Mouse (Mus musculus) frontal cortex, postnatal 36 days (tissue): ENCODE results near the gene Csk.

Experiments
- DNase-seq, 2 experiments: peaks; one replicate each; pipeline ENCODE4 v3.0.0; 2022; ENCODE audit warnings: low spot score in 2 of 2

Csk gene

DNA sequence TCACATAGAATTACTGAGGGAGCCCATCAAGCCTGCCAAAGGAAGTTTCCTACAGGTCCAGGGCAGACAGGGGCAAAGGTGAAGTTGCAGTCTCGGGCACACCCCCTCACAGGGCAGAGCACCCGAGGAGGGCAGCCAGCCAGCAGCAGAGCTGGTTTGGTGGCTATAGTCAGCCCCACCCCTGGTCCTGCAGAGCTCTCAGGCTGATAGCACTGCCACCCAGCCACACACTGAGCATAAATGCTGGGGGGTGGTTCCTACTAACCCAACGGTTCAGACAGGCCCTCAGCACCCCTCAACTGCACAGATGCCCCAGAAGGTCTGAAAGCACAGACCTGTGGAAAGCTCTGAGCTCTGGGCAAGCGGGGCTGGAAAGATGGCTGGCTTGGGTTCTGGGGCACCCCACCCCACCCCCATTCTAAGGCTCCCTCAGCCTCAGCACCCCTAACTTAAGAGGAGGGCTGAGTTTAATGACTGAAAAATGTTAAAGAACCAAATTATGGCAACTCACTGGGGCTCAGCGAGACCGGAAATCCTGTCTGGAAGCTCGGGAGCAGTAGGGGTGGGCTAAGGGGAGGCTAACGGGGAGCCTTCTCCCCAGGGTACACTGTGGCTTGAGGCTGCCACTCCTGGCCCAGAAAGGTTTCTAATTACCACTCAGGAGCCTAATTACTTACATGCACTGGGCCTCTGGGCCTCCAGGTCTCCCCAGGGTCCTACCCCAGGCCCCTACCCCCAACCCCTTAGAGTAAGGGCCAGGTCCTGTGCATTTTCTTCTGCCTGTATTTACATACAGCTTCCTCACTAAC lies 14.6 kb downstream of the Csk start:
- DNase-seq = no peak

DNA sequence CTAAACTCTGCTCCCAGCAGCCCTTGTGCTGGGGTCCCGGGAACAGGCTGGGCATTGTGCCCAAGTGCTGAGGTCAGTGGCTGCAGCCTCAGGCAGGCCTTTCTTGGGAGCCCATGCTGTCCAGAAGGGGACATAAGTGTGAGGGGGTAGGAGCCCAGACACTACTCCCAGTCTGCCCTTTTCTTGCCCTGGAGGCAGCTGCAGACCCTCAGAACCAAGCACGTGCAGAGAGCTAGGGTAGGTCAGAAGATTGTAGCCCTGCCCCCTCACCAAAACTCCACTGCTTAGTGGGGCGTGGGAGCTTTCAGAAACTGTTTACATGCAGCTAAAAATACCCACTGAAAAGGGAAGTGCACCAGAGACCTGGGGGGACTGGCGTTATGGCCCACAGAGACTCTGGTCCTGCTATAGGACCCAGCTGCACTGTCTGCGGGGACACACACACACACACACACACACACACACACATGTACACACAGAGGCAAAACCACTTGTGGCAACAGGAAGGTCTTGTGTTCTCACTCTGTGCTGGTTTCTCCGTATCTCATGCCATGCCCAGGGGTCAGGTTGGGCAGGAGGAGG lies 15.6 kb downstream of the Csk start:
- DNase-seq = no peak

DNA sequence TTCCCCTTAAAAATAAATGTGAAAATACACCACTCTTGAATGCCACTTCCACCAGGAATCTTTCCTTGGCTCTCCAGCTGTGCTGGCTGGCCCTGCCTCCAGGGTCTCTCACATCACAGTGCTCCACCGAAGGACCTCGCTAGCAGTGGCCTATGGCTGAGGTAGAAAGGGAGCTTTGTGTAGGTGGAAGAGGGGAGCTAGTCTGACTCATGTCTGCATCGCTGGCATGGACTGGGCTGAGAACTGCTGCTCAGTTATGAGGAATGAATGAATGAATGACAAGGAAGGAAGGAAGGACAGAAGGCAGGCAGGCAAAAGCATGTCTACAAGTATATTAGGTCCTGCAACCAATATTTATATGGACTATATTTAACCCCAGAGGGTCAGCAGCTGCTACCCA lies 16.2 kb downstream of the Csk start:
- no peak for DNase-seq

DNA sequence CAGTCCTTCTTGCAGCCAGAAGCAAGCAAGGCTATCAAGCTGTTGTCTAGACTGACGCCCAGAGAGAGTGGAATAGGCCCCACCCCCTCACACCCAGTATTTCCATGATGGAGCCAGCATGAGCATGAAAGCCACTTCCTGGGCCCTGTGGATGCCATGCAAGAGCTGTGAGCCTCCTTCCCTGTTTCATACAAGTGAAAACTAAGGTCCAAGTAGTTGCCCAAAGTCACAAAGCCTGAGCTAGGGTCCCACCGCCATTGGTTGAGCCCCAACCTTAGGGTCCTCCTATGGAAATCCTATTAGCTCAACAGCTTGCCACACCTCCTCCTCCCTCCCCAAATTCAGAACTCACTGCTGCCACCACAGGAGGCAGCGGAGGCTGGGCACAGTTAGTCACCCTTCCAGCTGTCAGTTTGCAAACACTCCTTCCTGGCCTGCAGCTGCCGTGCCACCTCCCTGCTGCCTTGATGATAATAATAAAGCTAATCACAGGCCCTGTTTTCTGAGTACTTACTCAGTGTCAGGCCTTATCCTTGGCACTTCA lies 19.9 kb downstream of the Csk start:
- DNase-seq = peak in 1 of 2 experiments; percentile 57

DNA sequence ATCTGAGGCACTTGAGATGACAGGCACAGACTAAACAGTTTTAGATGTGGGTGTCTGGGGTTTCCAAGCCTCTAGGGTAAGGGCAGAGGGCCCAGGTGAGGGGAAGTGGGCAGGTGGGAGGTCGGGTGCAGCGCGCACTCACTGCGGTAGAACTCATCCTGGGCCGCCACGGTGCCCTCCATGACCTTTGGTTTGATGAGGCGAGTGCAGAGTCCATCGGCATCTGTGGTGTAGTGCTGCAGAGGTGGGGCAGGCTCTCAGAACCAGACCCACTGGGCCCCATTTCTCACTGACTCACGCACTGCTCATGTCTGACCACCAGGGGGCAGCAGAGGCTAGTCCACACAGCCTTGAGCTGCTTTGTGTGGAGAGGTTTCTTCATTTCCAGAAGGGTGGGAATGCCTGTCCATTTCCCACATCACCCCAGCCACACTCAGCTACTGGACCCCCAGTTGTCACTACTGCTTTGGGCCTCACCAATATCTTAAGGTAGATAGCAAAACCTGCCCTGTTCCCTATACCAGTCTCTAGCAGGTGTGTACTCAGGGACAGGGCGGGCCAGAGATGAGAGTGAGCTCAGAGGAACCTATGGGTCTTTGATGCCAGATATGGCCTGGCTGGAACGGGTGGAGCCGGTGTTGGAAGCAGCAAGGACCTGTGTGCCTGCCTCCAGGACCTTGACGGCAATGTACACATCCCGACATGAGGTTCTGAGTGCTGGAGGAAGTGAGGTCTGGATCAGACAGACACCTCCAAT lies 24.1 kb downstream of the Csk start:
- DNase-seq = peak; percentile 79

- DNase-seq = no peak
Observed at GRCm38 (mm10) chr9:57628717-57629116, 24.7 kb downstream of the Csk start.

- DNase-seq = no peak
Observed at GRCm38 (mm10) chr9:57627892-57628291, 25.5 kb downstream of the Csk start.

DNA sequence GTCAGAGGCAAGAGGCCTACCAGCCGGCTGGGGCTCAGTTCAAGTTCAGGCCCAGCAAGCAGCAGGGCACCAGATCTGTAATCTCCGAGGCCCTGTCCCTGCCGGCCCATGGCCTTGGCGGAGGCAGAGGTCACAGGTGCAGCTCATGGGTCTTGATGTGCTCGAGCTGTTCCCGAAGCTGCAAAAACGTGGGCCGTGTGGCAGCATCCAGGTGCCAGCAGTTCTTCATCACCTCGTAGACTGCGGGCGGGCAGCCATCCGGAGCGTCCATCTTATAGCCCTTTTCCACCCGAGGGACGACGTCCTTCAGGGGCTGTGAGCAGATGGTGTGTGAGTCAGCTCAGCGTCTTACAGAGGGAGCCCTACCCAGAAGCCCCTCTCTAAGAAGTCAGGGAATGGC lies 26.2 kb downstream of the Csk start:
- no peak for DNase-seq

- DNase-seq = no peak
Observed at GRCm38 (mm10) chr9:57625674-57626500, 27.5 kb downstream of the Csk start.

DNA sequence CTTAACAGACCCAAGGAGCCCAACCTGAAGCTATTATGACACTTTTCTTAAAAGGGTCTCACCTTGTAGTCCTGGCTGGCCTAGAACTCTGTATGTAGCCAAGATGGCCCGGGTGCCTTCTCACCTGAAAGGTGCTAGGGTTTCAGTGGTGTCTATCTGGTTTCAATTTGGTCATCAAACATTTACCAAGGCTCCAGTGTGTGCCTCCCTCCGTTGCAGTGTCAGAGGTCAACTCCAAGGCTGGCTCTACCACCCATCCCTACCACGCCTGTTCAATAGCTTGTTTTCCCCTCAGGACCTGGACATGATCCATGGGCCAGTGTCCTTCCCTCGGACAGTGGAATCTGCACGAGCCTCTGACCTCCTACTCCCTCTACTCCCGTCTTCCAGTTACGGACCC lies 29.1 kb downstream of the Csk start:
- no peak for DNase-seq

DNA sequence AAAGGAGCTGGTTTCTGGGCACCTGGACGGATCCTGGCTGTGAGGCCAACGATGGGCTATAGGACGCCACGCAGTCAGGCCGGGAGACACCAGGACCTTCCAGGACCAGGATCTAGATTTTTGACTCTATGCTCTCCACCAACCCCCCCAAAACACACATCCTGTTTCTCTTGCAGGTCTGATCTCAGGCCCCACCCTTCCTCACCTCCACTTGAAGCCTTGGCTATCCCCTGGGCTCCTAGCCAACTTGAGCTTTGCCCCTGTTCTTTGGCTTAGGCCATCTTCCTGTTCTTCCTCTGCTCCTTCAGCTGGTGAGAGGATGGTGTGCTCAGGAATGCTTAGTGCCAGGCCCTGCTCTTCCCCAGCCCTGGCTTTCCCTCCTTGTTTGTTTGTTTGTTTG lies 32.8 kb downstream of the Csk start, which contains the start of gene Lman1l:
Lman1l (minus strand) TSS at position 101 of the 400 bp plus-strand sequence.
- no peak for DNase-seq

- no peak for DNase-seq
Observed at GRCm38 (mm10) chr9:57618854-57619253, 34.6 kb downstream of the Csk start.

DNA sequence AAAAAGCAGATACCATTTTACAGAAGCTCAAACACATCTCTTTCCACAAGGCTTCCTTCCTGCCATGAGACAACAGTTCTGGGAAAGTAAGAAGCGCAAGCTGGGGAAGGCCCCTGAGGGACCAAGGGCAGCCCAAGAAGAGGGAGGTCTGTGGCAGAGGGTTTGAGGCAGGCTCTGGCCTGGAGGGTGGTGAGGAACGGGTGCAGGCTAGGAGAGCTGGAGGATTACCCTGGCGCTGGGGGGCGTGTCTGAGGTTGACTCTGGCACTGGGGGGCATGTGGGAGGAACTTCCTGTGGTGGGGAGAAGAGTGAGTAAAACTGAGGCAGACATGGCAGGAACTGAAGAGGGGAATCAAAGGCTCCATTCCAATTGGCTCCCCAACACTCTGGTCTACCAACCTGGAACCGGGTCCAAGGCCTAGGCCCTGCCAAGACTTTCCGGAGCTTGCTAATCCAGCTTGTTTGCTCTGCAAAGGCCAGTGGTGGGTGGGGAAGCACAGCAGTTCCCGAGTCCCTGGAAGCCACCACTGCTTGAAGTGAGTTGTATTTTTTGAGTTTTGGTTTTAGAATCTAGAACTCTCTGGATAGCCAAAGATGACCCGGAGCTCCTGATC lies 35.8 kb downstream of the Csk start:
- DNase-seq = no peak

GRCm38 (mm10) chr9:57614786-57615185 lies 38.6 kb downstream of the Csk start:
- DNase-seq = no peak

DNA sequence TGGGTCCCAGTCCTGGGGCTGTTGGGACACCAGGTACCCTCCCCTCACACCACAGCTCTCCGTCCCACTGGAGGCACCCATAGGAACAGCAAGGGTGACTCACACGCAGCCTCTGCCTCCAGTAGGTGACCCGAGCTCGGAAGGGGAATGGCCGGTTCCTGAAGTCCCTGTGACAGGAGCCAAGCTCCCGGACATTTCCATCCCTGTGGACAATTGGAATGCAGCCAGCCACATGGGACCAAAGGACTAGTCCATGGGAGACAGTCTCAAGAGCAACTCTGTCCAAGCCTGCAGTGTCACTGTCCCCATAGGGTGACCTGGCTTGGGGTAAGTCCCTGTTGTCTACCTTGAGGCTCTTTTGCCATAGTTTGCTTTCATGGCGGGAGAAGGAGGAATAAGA lies 39.5 kb downstream of the Csk start:
- DNase-seq = no peak

DNA sequence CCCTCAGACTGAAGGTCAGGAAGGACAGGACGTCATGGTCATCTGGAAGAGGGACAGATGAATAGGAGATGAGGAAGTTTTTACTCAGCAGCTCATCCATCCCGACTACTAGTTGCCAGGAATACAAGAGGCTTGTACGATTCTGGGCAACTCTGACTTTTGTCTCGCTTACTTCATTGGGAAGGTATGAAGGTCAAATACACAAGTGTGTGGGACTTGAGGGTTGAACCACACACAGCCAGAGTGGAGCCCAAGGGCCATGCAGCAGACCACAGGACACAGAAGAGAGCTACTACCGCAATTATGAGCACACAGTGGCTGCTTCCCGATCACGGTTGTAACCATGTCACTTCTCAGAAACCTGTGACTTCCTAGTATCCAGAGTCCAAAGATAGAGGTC lies 40.8 kb downstream of the Csk start:
- DNase-seq = no peak

GRCm38 (mm10) chr9:57610359-57610826 lies 43.0 kb downstream of the Csk start:
- no peak for DNase-seq

DNA sequence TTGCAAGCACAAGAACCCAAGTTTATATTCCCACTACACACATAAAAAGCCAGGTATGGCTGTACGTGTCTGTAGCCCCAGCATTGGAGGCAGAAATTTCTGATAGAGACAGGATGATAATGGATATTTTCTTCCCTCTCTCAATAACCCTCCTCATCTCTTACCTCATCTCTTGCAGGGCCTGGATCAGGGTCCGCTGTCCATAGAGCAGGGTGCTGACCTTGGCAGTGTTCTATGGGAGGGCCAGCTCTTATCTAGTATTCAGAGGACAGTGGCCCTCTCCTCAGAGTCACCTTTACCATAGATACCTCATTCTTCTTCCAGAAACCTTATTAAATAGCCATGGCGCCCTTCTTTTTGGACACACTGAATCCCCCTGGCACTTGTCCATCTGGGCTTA lies 43.6 kb downstream of the Csk start:
- DNase-seq = no peak

- DNase-seq = no peak
Observed at GRCm38 (mm10) chr9:57606139-57606851, 47.1 kb downstream of the Csk start, which contains the start of gene Cplx3. Cplx3 (minus strand) TSS chr9:57606281.

DNA sequence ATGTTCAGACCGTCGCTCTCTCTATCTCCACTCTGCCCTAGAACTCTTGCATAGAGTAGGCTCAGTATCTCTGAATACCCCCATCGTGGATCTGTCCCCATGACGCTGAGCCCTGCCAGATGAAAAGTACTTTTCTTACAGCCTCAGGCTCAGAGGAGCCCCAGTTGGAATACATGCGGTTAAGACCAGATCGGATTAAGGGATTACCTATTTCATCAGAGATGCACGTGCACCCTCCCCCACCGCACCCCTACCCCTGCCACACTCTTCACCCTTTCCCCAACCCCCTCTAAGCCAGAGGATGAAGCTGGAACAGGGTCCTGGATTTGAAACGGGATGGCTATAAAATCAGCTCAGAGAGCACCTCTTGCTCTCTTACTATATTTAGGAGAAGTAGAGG lies 47.9 kb downstream of the Csk start:
- DNase-seq = no peak
